Mouse (Mus musculus) B cell, adult 62 days (primary cell): ENCODE data around the gene Fam13c. TPM values are rescaled to one million over a fixed set of nuclear protein-coding genes. Genes with fewer than 3 reads are reported as not detected.

Source experiments
- total RNA-seq: library from RNA; stranded (reverse); gene quantifications from 4 replicates; pipeline ENCODE4 v1.2.4, GENCODE M21; 2023

The Fam13c gene
- total RNA-seq = not detected in 4 replicates

GRCm38 (mm10) chr10:70439676-70440521, at the start of gene Fam13c:
TSS of gene Fam13c (plus strand) at chr10:70440481.

Other genes with a start within 250 kb of the Fam13c start
- gene Mrln, start 235.8 kb upstream of the Fam13c start, total RNA-seq = not detected in 4 replicates
- gene Slc16a9, start 195.4 kb upstream of the Fam13c start, total RNA-seq = 0.26 to 0.51 TPM (median 0.50 TPM) in 3 of 4 replicates, not detected in the other
- gene Phyhipl, start 215.5 kb downstream of the Fam13c start, total RNA-seq = not detected in 4 replicates